Mouse (Mus musculus): Measurements from ENCODE around the gene Nrip1. TPM values are rescaled to one million over a fixed set of nuclear protein-coding genes. Genes with fewer than 3 reads are reported as not detected.

Gene Nrip1
- polyA plus RNA-seq, 1 experiment from 2014 or later: 47.0 TPM

DNA sequence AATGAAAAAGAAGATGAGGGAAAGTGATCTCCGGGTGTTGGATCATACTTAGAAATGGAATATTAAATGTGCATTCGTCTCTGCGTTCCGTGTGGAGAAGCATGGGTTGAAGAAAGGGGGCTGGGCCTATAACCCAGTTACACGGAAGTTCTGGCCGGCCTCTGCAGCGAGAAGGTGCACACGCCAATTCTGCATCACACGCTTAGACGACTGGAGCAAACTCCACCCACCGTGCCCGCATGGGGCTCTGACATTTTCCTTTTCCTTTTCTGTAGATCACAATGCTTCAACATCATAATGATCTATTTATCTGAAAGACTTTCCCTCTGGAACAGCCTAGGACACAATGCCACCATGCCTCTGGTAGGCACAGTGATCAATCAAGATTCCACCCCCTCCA, 16.5 kb downstream of the Nrip1 start:
- 87% methylated on average over 12 of the region's 12 CpGs for WGBS
- Histone ChIP-seq H3K9ac (no peak overlapping the region), H3K4me1 (peaks cover 17% of the 10 kb centered on the region), H3K4me2 (no peak overlapping the region), H3K27me3 (no peaks in the 10 kb centered on the region), H3K4me3 (no peak overlapping the region), H3K27ac (no peak overlapping the region), H3K9me3 (no peaks in the 10 kb centered on the region), H3K36me3 (no peaks in the 10 kb centered on the region)
- no peak for ATAC-seq (ENCODE audit: borderline replicate concordance, extremely low read depth, low FRiP score, low TSS enrichment)

DNA sequence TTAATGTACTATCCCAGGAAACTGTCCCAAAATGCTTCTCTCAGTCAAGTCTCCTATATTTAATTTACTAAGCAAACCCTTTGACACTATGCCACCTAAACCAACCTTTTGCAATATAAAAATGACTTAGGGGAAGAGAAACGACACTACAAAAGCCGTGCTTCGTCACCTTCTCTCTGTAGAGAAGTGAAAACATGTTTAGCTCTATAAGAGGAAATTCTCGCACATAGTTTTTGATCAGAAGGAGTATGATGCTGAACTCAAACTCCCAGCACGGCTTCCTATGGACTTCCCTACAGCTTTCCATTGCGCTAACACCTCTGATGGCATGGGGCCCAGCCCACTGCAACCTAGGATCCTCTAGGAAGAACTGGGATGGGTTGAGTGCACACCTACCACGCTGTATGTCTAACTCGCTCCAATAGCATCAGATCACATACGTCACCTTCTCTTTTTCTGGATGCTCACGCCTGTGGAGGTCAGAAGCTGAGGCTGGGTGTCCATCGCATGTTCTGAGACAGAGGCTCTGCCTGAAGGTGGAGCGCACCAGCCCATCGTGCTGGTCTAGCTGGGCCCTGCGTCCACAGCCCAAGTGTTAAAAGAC, 17.6 kb downstream of the Nrip1 start:
- no peak overlapping the region for H3K27ac ChIP-seq
- no peak for ATAC-seq (ENCODE audit: borderline replicate concordance, extremely low read depth, low FRiP score, low TSS enrichment)

DNA sequence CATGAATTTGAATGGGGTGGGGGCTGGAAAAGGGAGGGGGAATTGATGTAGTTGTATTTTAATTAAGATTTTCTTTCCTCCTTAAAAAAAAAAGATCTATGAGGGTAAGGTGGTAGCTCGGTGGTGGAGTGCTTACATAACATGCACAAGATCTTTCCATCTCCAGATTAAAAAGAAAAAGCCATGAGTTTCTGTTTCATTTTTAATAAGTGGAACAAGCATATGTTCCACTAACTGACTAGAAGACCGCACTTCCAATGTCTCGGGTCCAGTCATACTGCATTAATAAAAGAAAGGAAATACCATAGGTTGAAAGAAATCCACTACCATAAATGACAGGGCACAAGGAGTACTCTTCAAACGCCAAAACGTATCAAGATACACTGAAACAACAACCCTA, 18.4 kb downstream of the Nrip1 start:
- H3K36me3 ChIP-seq: peaks cover 6% of the 10 kb centered on the region; the same call in 1 of the 2 replicates
- H3K9ac ChIP-seq: no peak overlapping the region
- ATAC-seq (ENCODE audit: borderline replicate concordance, extremely low read depth, low FRiP score, low TSS enrichment): no peak
- no peak overlapping the region for H3K27ac ChIP-seq
- H3K4me2 ChIP-seq: no peak overlapping the region
- H3K27me3 ChIP-seq: no peaks in the 10 kb centered on the region
- H3K4me1 ChIP-seq: peaks cover 17% of the 10 kb centered on the region
- no peak overlapping the region for H3K4me3 ChIP-seq
- no peaks in the 10 kb centered on the region for H3K9me3 ChIP-seq
- WGBS: 74% methylated on average over 5 of the region's 5 CpGs

More for the DNA sequence above, 17.6 kb downstream of the Nrip1 start:
- no peaks in the 10 kb centered on the region for H3K9me3 ChIP-seq
- peaks cover 17% of the 10 kb centered on the region for H3K4me1 ChIP-seq
- 90% methylated on average over 14 of the region's 14 CpGs for WGBS
- H3K27me3 ChIP-seq: no peaks in the 10 kb centered on the region
- no peak overlapping the region for H3K4me3 ChIP-seq
- H3K4me2 ChIP-seq: no peak overlapping the region
- no peaks in the 10 kb centered on the region for H3K36me3 ChIP-seq
- H3K9ac ChIP-seq: no peak overlapping the region

DNA sequence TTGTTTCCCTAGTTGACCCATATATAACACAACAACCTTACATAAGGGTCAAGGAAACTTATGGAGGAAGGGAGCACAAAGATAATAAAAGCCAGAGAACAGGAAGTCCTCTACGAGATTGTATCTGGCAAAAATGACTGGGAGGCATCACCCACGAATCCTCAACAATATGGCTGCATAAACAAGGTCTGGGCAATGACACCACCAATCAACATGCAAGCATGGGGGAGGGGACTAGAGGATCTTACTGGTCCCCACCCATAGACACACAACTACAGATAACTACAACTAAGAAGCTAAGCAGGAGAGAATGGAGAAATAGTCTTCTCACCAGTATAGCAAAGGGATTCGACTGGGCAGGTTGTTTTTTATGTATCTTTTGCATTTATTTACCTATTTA, 18.8 kb downstream of the Nrip1 start:
- ATAC-seq (ENCODE audit: borderline replicate concordance, extremely low read depth, low FRiP score, low TSS enrichment): no peak
- Histone ChIP-seq H3K27ac (no peak overlapping the region), H3K4me2 (no peak overlapping the region), H3K27me3 (no peaks in the 10 kb centered on the region), H3K4me3 (no peak overlapping the region), H3K4me1 (peaks cover 17% of the 10 kb centered on the region), H3K36me3 (peaks cover 7% of the 10 kb centered on the region), H3K9ac (no peak overlapping the region), H3K9me3 (no peaks in the 10 kb centered on the region)
- 43% methylated on average over 3 of the region's 3 CpGs for WGBS

DNA sequence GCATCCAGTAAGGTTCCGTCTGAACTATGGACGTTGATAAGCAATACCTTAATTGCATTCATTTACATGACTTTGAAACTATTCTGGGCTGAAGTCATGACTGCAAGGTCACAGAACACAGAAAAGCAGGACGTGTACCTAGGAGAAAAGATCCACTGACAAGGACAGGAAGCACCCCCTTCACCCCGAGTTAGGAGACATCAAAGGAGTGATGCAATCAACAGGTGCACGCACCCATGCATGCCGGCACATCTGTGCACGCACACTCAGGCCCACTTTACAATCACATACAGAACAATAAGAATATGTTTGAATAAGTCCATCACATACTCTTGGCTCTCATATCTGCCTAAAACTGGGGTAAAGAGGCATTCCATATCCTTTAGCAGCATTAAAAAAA, 19.3 kb downstream of the Nrip1 start:
- Histone ChIP-seq H3K27ac (no peak overlapping the region), H3K36me3 (peaks cover 12% of the 10 kb centered on the region), H3K4me1 (peaks cover 17% of the 10 kb centered on the region), H3K27me3 (no peaks in the 10 kb centered on the region), H3K4me3 (no peak overlapping the region), H3K4me2 (no peak overlapping the region), H3K9me3 (no peaks in the 10 kb centered on the region), H3K9ac (no peak overlapping the region)
- no peak for ATAC-seq (ENCODE audit: borderline replicate concordance, extremely low read depth, low FRiP score, low TSS enrichment)
- WGBS: 61% methylated on average over 7 of the region's 7 CpGs

DNA sequence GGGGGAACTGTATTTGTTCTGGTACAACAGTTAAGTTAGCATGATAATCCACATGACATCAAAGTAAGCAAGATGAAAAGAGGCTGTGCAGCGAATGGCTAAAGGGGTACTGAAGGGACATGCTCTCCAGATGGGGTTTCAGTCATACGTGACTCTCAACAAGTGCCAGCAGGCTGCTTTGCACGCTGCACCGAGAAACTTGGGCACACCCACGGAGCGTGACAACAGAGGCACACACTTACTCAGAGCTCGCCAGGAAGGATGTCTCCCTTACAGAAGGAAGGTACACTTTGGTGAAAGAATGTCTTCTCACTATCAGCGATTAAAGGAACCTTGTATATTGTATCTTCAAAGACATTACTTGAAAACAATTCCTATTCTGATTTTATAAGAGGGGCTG, 22.7 kb downstream of the Nrip1 start:
- Histone ChIP-seq H3K36me3 (peaks cover 20% of the 10 kb centered on the region), H3K9me3 (no peaks in the 10 kb centered on the region), H3K4me1 (peaks cover 12% of the 10 kb centered on the region), H3K9ac (no peak overlapping the region), H3K4me3 (no peak overlapping the region), H3K4me2 (no peak overlapping the region), H3K27me3 (no peaks in the 10 kb centered on the region), H3K27ac (no peak overlapping the region)
- ATAC-seq (ENCODE audit: borderline replicate concordance, extremely low read depth, low FRiP score, low TSS enrichment): no peak
- 86% methylated on average over 8 of the region's 8 CpGs for WGBS

DNA sequence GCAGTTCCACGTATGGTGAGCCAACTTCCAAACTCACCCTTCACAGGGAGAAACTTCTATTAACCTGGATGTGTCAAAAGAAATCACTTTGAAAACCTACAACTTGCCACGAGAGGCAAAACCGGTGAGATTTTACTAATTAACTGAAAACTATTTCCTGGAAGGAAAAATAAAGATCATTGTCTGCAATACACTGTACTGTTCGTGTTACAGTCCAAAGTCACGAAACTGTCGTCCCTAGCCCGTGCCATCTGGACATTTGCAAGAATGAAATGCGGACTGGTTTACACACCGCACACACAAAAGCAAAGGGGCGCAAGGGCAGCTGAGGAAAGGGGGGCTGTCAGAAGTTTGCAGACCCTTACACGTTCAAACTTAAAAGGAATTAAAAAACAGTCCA, 24.6 kb downstream of the Nrip1 start:
- WGBS: 84% methylated on average over 11 of the region's 11 CpGs

DNA sequence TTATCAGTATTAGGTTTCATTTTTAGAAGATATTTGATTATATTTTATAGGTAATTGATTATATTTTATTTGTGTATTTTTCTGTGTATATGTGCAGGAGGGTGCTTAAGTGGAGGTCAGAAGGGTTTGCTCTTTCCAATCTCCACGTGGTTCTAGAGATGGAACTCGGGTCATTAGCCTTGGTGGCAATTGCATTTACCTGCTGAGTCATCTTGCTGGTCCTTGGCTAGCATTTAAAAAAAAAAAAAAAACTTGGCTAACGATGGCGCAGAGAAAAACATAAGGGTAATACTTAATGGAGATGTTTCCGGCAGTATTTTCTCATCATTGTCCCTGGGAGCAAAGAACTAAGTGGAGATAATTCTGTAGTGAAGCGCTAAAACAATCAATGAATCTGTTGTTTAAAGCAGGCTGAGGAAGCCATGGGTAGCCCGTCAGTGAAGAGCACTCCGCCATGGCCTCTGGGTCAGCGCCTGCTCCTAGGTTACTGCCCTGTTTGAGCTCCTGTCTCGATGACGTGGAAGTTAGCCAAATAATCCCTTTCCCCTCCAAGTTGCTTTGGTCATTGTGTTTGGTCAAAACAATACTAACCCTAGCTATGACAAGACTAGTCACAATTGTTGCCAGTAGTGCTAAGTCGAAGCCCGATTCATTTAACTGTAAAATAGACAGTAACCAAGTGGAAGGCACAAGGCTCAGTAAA, 25.8 kb downstream of the Nrip1 start:
- Histone ChIP-seq H3K27ac (no peak overlapping the region), H3K4me3 (no peak overlapping the region), H3K4me1 (no peaks in the 10 kb centered on the region), H3K9ac (no peak overlapping the region), H3K9me3 (no peaks in the 10 kb centered on the region), H3K4me2 (no peak overlapping the region), H3K27me3 (no peaks in the 10 kb centered on the region), H3K36me3 (peaks cover 34% of the 10 kb centered on the region)
- ATAC-seq (ENCODE audit: borderline replicate concordance, extremely low read depth, low FRiP score, low TSS enrichment): no peak
- 85% methylated on average over 13 of the region's 13 CpGs for WGBS

More for the DNA sequence above, 24.6 kb downstream of the Nrip1 start:
- no peak overlapping the region for H3K27ac ChIP-seq
- H3K4me1 ChIP-seq: no peaks in the 10 kb centered on the region
- no peak for ATAC-seq (ENCODE audit: borderline replicate concordance, extremely low read depth, low FRiP score, low TSS enrichment)
- H3K9ac ChIP-seq: no peak overlapping the region
- H3K4me3 ChIP-seq: no peak overlapping the region
- no peaks in the 10 kb centered on the region for H3K27me3 ChIP-seq
- H3K9me3 ChIP-seq: no peaks in the 10 kb centered on the region
- H3K4me2 ChIP-seq: no peak overlapping the region
- H3K36me3 ChIP-seq: peaks cover 32% of the 10 kb centered on the region

DNA sequence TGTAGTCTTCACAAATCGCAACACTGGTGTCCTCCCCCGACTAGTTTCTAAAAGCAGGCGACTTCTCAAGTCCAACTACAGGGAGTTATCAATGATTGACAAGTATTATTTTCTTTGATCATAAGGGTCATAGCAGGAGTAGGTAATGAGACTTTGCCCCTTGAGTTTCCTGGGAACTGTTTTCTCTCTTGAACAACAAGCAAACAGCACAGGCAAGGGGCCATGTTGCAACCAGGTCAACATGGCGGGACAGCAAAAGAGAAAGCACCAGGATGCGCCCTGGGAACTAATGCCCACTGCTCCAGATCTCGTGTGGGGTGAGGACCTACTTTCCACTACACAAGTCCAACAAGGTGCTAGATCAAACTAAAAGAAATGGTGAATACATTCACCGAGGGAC, 27.3 kb downstream of the Nrip1 start:
- H3K36me3 ChIP-seq: peaks cover 34% of the 10 kb centered on the region
- no peaks in the 10 kb centered on the region for H3K9me3 ChIP-seq
- no peak overlapping the region for H3K4me3 ChIP-seq

DNA sequence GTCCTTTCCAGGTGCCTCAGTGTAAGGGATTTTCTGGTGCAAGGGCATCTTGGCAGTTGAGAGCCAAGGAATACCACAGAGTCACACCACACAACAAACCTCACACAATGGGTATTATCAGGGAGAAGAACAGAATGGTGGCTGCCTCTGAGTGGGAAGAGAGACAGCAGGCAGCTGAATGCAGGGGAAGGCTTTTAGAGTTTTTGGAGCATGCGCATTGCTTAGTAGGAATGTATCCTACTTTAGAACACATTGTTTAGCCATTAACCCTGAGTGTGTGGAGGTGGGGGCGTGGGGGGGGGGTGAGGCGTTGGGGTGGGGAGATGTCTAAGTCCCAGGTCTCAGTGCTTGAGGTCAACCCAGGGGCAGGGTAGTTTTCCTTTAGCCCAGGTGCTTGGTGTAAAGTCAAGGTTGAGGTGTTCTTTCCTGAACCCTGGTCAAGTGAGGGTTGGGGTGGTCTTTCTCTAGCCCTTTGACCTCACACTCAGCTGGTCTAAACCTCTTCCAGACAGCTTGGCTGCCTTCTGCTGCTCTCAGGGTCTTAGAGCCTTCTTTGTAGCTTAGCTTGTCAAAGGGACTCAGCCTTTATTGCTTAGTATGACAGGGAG, 28.8 kb downstream of the Nrip1 start:
- no peak overlapping the region for H3K27ac ChIP-seq
- peaks cover 28% of the 10 kb centered on the region for H3K36me3 ChIP-seq
- no peak for ATAC-seq (ENCODE audit: borderline replicate concordance, extremely low read depth, low FRiP score, low TSS enrichment)
- whole genome bisulfite sequencing: 74% methylated on average over 3 of the region's 3 CpGs
- H3K9me3 ChIP-seq: no peaks in the 10 kb centered on the region
- no peak overlapping the region for H3K4me3 ChIP-seq
- H3K9ac ChIP-seq: no peak overlapping the region
- no peaks in the 10 kb centered on the region for H3K27me3 ChIP-seq
- no peak overlapping the region for H3K4me2 ChIP-seq
- H3K4me1 ChIP-seq: no peaks in the 10 kb centered on the region

More for the DNA sequence above, 27.3 kb downstream of the Nrip1 start:
- no peaks in the 10 kb centered on the region for H3K4me1 ChIP-seq
- H3K27me3 ChIP-seq: no peaks in the 10 kb centered on the region
- H3K9ac ChIP-seq: no peak overlapping the region
- H3K4me2 ChIP-seq: no peak overlapping the region
- no peak overlapping the region for H3K27ac ChIP-seq
- WGBS: 94% methylated on average over 7 of the region's 7 CpGs
- ATAC-seq (ENCODE audit: borderline replicate concordance, extremely low read depth, low FRiP score, low TSS enrichment): no peak

DNA sequence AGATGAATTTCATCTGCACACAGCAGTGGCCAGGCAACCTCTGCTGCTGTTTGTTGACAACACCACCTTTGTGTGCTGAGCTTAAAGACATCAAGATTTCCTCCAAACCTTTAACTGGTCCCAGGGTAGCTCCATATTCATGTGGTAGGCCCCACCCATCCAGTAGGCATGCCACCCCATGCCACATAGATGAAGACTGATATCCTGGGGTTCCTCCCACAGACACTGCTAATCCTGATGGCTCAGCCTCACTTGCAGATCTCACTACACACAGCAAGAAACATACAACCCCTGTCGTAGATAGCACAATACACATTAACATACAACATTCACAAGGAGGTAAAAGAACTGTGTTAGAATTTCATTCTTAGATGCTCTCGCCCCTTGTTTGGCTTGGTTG, 29.6 kb downstream of the Nrip1 start:
- no peak overlapping the region for H3K4me3 ChIP-seq
- 91% methylated on average over 2 of the region's 2 CpGs for WGBS
- no peaks in the 10 kb centered on the region for H3K27me3 ChIP-seq
- peaks cover 20% of the 10 kb centered on the region; the same call in 1 of the 2 replicates for H3K36me3 ChIP-seq
- H3K4me1 ChIP-seq: no peaks in the 10 kb centered on the region
- H3K4me2 ChIP-seq: no peak overlapping the region
- H3K9me3 ChIP-seq: no peaks in the 10 kb centered on the region
- no peak for ATAC-seq (ENCODE audit: borderline replicate concordance, extremely low read depth, low FRiP score, low TSS enrichment)
- H3K9ac ChIP-seq: no peak overlapping the region
- H3K27ac ChIP-seq: no peak overlapping the region

DNA sequence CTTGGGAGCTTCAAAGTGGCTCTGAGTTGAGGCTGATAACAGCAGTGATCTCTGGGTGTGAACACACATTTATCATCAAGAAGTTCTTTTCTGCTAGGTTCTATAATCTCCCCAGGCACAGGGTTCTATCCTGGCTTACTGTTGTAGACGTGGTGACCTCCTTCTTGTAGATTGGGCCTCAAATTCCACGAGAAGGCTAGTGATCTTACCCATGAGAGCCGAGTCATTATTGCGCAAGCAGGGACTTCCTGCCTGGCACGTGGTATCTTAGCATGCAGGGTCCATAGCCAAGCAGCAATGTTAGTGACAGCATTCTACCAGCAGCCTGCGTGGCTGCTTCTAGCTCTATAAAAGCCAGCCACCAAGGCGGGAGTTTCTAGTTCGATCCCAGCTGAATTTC, 32.0 kb downstream of the Nrip1 start:
- H3K9me3 ChIP-seq: no peaks in the 10 kb centered on the region
- no peaks in the 10 kb centered on the region for H3K4me1 ChIP-seq
- H3K27ac ChIP-seq: no peak overlapping the region
- H3K9ac ChIP-seq: no peak overlapping the region
- 52% methylated on average over 8 of the region's 8 CpGs for WGBS
- no peaks in the 10 kb centered on the region for H3K27me3 ChIP-seq
- H3K4me3 ChIP-seq: no peak overlapping the region
- H3K36me3 ChIP-seq: 0 out of 2 replicates have a peak, but pooled peaks cover 15% of the 10 kb centered on the region
- H3K4me2 ChIP-seq: no peak overlapping the region
- ATAC-seq (ENCODE audit: borderline replicate concordance, extremely low read depth, low FRiP score, low TSS enrichment): no peak

Data from lung, embryonic 15.5 days (tissue).